Comparison of ENCODE assay signal across 8 mouse cellular contexts in genomic region chr12:108179321-108180266, GRCm38 (mm10). TPM values are rescaled to one million over a fixed set of nuclear protein-coding genes. Genes with fewer than 3 reads are reported as not detected.
A peak's percentile ranks its signal among the peaks of the same experiment; 100 is the strongest.
DNase-seq lines count a peak whose midpoint lies in the region; ATAC-seq lines count a peak whose summit lies in the region.

Gene Ccnk (plus strand): TSS chr12:108179579.

- H3K4me1 ChIP-seq in hindbrain, embryonic 12.5 days = peaks cover 29% of the 10 kb centered on the region

- DNase-seq in NIH3T3 (ENCODE audit: low read depth) = peak; percentile 100
- DNase-seq in cerebellum, postnatal 10 days = peak; percentile 99
- DNase-seq in frontal cortex, postnatal 10 days (ENCODE audit: low spot score in 2 of 2) = peak; percentile 99 to 100
- DNase-seq in layer of hippocampus, postnatal 14 days (ENCODE audit: low spot score in 2 of 2) = peak; percentile 99
- DNase-seq in lung, postnatal 14 days = peak; percentile 97
- peak; percentile 95 for DNase-seq in retina, adult 2 months (ENCODE audit: low read depth, low spot score)
- DNase-seq in thymus, postnatal 36 days = peak; percentile 96 to 99

- peak within 1 kb of the TSS; percentile 83 for H3K27ac ChIP-seq in hindbrain, embryonic 12.5 days

- no peaks in the 10 kb centered on the region for H3K27me3 ChIP-seq in hindbrain, embryonic 12.5 days

- H3K4me2 ChIP-seq in hindbrain, embryonic 12.5 days (replicated peaks) = peak within 1 kb of the TSS; percentile 89

- peaks cover 26% of the 10 kb centered on the region for H3K36me3 ChIP-seq in hindbrain, embryonic 12.5 days

- under 1% methylated on average over 78 of the region's 82 CpGs for WGBS in hindbrain, embryonic 12.5 days

- peak within 1 kb of the TSS; percentile 99 for H3K4me3 ChIP-seq in hindbrain, embryonic 12.5 days

- ATAC-seq in hindbrain, embryonic 12.5 days (ENCODE audit: low FRiP score) = peak; percentile 99

- H3K9ac ChIP-seq in hindbrain, embryonic 12.5 days = peak within 1 kb of the TSS; percentile 92

- no peaks in the 10 kb centered on the region for H3K9me3 ChIP-seq in hindbrain, embryonic 12.5 days (replicated peaks)

RNA-seq across cellular contexts. Expression of gene Ccnk, which starts in this region (rescaled TPM):
- polyA plus RNA-seq in hindbrain, embryonic 12.5 days (2016; fragmentation: Nextera tagmentation; extraction: Ambion mirVana) = 2.9 and 3.6 TPM in 2 replicates
- 10 to 100 TPM; 28.1 to 32.0 TPM for total RNA-seq in layer of hippocampus, postnatal 14 days (2021)

Comparison
In these comparisons a context has a peak if more than half of its experiments do, and no peak if none do; other contexts are left out.
1. Peak in every context shown above with its lines: DNase-seq, ATAC-seq, H3K4me3 ChIP-seq and H3K27ac ChIP-seq.